Mouse (Mus musculus): ENCODE measurements around the gene Plagl1.

Plagl1 gene

GRCm38 (mm10) chr10:13135276-13135675 is 75.0 kb downstream of the Plagl1 start:
- no peak for DNase-seq (ENCODE audit: low spot score)

GRCm38 (mm10) chr10:13135751-13136150 is 75.4 kb downstream of the Plagl1 start:
- no peak for DNase-seq (ENCODE audit: low spot score)

- no peak for DNase-seq (ENCODE audit: low spot score)
Measured at GRCm38 (mm10) chr10:13137906-13138305, 77.6 kb downstream of the Plagl1 start.

- no peak for DNase-seq (ENCODE audit: low spot score)
Measured at GRCm38 (mm10) chr10:13140434-13140833, 80.1 kb downstream of the Plagl1 start.

DNA sequence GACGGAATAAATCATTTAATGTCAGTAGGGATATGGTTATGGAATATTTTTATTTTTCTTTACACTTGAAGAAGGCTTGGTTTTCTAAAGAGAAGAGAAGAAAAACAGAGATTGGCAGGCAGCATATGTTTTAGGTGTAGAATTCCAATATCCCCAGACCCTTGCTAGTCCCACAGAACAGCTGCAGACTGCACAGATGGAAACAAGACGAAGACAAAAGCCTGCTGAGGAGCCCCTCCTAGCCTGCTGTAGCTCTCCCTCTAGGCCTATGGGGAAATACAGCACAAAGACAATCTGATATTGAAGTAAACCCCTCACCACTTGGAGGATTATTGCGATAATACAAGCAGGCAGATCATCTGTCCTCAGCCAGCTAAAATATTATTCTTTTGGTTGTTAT is 90.1 kb downstream of the Plagl1 start:
- DNase-seq (ENCODE audit: low spot score) = no peak

GRCm38 (mm10) chr10:13151353-13151752 is 91.0 kb downstream of the Plagl1 start:
- DNase-seq (ENCODE audit: low spot score) = no peak

DNA sequence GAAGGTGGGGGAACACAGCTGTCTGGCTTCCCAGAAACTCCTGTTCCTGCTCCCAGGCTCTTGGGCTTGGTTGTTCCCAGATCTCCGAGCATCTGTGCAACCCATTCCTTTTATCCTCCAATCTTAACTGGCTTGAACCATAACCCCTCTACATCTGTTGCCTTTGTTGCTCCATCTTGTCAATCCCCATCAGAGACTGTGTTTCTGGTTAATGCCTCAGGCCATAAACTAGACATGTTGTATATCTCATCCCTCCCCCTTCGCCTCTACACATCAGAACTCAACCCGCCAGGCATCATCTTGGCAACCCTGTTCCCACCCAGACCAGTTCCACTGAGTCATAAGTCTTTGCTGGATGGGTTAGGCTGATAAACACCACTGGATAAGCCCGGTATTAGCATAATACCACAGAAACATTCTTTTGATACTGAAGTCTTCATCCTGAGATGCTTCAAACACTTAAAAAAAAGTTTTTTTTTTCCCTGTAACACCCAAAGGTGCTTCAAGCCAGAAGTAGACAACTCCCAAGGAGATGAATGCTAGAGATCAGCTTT is 92.6 kb downstream of the Plagl1 start:
- no peak for DNase-seq (ENCODE audit: low spot score)

GRCm38 (mm10) chr10:13155377-13155776 is 95.1 kb downstream of the Plagl1 start:
- DNase-seq (ENCODE audit: low spot score) = no peak

GRCm38 (mm10) chr10:13160913-13161312 is 100.6 kb downstream of the Plagl1 start:
- DNase-seq (ENCODE audit: low spot score) = no peak

DNA sequence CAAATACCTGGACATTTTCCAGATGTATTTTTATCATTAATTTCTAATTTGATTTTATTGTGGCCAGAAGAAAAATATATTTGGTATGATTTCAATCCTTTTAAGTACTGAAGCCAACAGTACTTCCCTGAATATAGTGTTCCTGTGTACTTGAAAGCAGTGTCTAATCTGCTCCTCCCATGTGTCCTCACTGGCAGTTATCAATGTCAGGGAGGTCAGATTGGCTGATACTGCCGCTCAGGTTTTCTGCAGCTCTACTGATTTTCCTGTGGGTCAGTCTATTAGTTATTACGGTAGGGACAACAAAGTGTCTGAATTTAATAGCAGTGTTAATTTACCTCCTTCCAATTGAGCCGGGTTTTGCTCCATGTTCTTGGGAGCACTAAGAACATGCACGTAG is 101.7 kb downstream of the Plagl1 start:
- DNase-seq (ENCODE audit: low spot score) = no peak

DNA sequence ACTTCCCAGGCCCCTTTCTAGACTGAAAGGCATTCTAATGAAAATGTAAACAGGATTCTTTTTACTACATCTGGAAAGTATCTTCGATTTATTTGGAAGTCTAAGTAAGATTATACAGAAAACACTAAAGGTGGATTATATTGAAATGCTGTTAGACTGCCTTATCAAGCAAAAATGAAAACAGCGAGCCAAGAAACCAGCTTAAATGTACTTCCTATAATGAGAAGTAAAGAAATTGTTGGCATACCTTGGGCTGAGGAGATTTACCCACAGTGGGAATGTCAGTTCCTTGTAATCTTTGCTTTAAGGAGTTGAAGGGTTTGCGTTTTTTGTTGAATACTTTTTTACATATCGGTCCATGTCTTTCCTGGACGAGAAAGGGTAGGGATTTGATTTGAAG is 108.2 kb downstream of the Plagl1 start:
- no peak for DNase-seq (ENCODE audit: low spot score)

DNA sequence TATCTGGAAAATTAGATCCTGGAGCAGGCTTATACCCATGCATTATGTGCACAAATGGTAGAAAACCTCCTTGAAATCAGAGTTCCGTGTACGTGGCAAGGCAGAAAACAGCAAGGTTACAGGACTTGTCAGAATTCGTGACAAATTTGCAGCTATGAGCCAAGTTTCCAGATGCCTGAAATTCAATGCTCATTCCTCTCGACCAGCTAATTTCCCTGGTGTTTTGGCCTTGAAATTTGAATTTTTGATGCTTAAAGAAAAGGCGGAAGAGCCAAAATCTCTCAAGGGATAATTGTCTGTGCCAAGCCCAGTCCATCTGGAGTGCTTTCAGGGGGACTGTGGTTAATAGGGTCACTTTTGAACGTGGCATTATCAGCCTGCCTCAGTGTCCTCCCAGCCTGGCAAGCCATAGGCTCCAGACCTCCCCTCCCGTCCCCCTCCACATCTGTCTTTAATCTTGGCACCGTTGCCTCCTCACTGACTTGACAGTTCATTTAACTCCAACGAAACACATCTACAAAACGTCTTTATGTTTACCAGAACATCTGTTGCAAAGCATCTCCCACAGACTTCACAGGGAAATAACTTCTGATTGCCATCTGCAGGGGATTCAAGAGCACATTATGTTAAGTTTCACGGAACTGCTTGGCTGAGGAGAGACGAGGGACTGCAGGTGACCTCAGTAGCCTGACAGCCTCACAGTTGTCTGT is 110.6 kb downstream of the Plagl1 start:
- DNase-seq (ENCODE audit: low spot score) = no peak

DNA sequence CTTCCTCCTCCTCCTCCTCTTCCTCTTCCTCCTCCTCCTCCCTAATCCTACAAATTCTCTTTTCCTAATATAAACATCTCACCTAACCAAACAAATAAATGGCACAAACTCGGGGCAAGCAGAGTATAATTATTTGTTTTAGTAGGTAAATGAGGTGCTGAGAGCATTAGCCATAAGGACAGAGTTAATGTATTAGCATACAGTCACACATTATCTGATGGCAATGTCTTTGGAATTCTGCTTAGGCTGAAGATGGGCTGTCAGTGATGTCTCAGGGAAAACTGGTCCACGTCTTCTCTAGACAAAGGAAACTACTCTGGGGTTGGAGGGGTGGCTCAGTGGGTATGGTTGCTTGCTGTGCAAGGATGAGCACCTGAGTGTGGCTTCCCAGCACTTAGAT is 111.2 kb downstream of the Plagl1 start:
- DNase-seq (ENCODE audit: low spot score) = no peak

GRCm38 (mm10) chr10:13172798-13173221 is 112.5 kb downstream of the Plagl1 start:
- no peak for DNase-seq (ENCODE audit: low spot score)

- DNase-seq (ENCODE audit: low spot score) = no peak
Measured at GRCm38 (mm10) chr10:13175866-13176265, 115.6 kb downstream of the Plagl1 start.

GRCm38 (mm10) chr10:13177973-13178624 is 117.8 kb downstream of the Plagl1 start, which contains the start of gene Zc2hc1b:
TSS of gene Zc2hc1b (minus strand) at chr10:13178023.
- DNase-seq (ENCODE audit: low spot score) = no peak

DNA sequence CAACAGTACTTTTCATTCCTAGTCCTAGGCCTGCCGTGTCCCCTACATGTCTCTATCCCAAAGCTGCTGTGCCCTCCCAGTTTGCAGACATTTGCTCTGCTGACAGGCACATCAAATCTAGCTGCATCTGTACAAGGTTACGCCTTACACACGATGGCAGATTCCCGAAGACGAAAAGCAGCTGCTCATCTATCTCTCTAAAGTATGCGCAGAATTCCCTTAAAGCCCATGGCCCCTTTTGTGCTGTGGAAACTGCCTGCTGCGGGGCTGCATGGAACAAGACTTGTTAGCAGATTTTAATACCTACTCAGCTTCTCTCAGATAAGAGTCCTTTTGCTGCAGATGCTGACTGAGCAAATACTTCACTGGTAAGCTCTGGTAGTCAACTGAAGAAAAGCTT is 119.9 kb downstream of the Plagl1 start:
- no peak for DNase-seq (ENCODE audit: low spot score)
